Mouse (Mus musculus): ENCODE measurements around the gene Cit.

Gene Cit

GRCm38 (mm10) chr5:115852431-115852830 lies 7.4 kb downstream of the Cit start:
- DNase-seq: no peak

GRCm38 (mm10) chr5:115853691-115854090 lies 8.6 kb downstream of the Cit start:
- no peak for DNase-seq

GRCm38 (mm10) chr5:115854370-115854769 lies 9.3 kb downstream of the Cit start:
- no peak for DNase-seq

GRCm38 (mm10) chr5:115858652-115859051 lies 13.6 kb downstream of the Cit start:
- DNase-seq: no peak

GRCm38 (mm10) chr5:115859461-115859860 lies 14.4 kb downstream of the Cit start:
- DNase-seq: no peak

GRCm38 (mm10) chr5:115861991-115862390 lies 16.9 kb downstream of the Cit start:
- DNase-seq: no peak

GRCm38 (mm10) chr5:115862439-115862838 lies 17.4 kb downstream of the Cit start:
- DNase-seq: no peak

GRCm38 (mm10) chr5:115866296-115866695 lies 21.2 kb downstream of the Cit start:
- no peak for DNase-seq

GRCm38 (mm10) chr5:115868540-115868939 lies 23.5 kb downstream of the Cit start:
- no peak for DNase-seq

GRCm38 (mm10) chr5:115869198-115869597 lies 24.1 kb downstream of the Cit start:
- DNase-seq: no peak

GRCm38 (mm10) chr5:115871153-115871552 lies 26.1 kb downstream of the Cit start:
- DNase-seq: no peak

- DNase-seq: no peak
Observed at GRCm38 (mm10) chr5:115872106-115872505, 27.0 kb downstream of the Cit start.

GRCm38 (mm10) chr5:115872956-115873355 lies 27.9 kb downstream of the Cit start:
- no peak for DNase-seq

- DNase-seq: no peak
Observed at GRCm38 (mm10) chr5:115877425-115877824, 32.3 kb downstream of the Cit start.

GRCm38 (mm10) chr5:115882165-115882564 lies 37.1 kb downstream of the Cit start:
- DNase-seq: no peak

- no peak for DNase-seq
Observed at GRCm38 (mm10) chr5:115884429-115884828, 39.4 kb downstream of the Cit start.

- DNase-seq: no peak
Observed at GRCm38 (mm10) chr5:115893772-115894171, 48.7 kb downstream of the Cit start.

- no peak for DNase-seq
Observed at GRCm38 (mm10) chr5:115897036-115897435, 52.0 kb downstream of the Cit start.

GRCm38 (mm10) chr5:115907037-115908009 lies 62.2 kb downstream of the Cit start:
- DNase-seq: no peak

- DNase-seq: no peak
Observed at GRCm38 (mm10) chr5:115908251-115908650, 63.2 kb downstream of the Cit start.

GRCm38 (mm10) chr5:115908699-115909098 lies 63.6 kb downstream of the Cit start:
- no peak for DNase-seq

GRCm38 (mm10) chr5:115909106-115909505 lies 64.0 kb downstream of the Cit start:
- DNase-seq: no peak

GRCm38 (mm10) chr5:115910491-115910890 lies 65.4 kb downstream of the Cit start:
- DNase-seq: no peak

GRCm38 (mm10) chr5:115915481-115915880 lies 70.4 kb downstream of the Cit start:
- no peak for DNase-seq

- no peak for DNase-seq
Observed at GRCm38 (mm10) chr5:115917960-115918359, 72.9 kb downstream of the Cit start.

Data from thymus, postnatal 25 days (tissue).